Mouse (Mus musculus) MEL (cell line): ENCODE data around the gene Nemp1. TPM values are rescaled to one million over a fixed set of nuclear protein-coding genes. Genes with fewer than 3 reads are reported as not detected.

Source experiments
- DNase-seq: peaks from one replicate; pipeline ENCODE4 v3.0.0; 2011; ENCODE audit warnings: low read depth, low spot score
- H3K27ac ChIP-seq: 2 replicates; pipeline ENCODE4 v1.5.1; 2012; ENCODE audit warnings: low read depth, mild to moderate bottlenecking, control low read depth, low read length, moderate library complexity; ENCODE audit not compliant: control insufficient read depth
- H3K27me3 ChIP-seq, 2 experiments: fragments of 150-350 bp in 1 of 2; sonication (generic) in 1 of 2; 2 replicates each; pipeline ENCODE4 v1.6.1; 2012; ENCODE audit warnings: low read length in 2 of 2, mild to moderate bottlenecking in 2 of 2, improper control_type of control experiment in 1 of 2, moderate library complexity in 1 of 2; ENCODE audit not compliant: insufficient read depth in 2 of 2, control insufficient read depth in 1 of 2
- H3K36me3 ChIP-seq, 2 experiments: 2 replicates each; pipeline ENCODE4 v1.6.1; 2012 to 2014; ENCODE audit warnings: low read length in 2 of 2, improper control_type of control experiment in 1 of 2, inconsistent platforms in 1 of 2, mild to moderate bottlenecking in 1 of 2; ENCODE audit not compliant: insufficient read depth in 2 of 2, control insufficient read depth in 1 of 2
- H3K4me1 ChIP-seq, 2 experiments: fragments of 150-350 bp in 1 of 2; sonication (generic) in 1 of 2; 2 replicates each; pipeline ENCODE4 v1.6.1; 2012; ENCODE audit warnings: low read length in 2 of 2, improper control_type of control experiment in 1 of 2, mild to moderate bottlenecking in 1 of 2; ENCODE audit not compliant: insufficient read depth in 2 of 2, control insufficient read depth in 1 of 2
- H3K4me3 ChIP-seq, 2 experiments: fragments of 150-350 bp in 1 of 2; sonication (generic) in 1 of 2; 2 replicates each; pipeline ENCODE4 v1.5.1; 2012; ENCODE audit warnings: low read depth in 2 of 2, low read length in 2 of 2, mild to moderate bottlenecking in 2 of 2, moderate library complexity in 2 of 2, control low read depth in 1 of 2, improper control_type of control experiment in 1 of 2; ENCODE audit not compliant: control insufficient read depth in 1 of 2, insufficient read depth in 1 of 2
- H3K79me2 ChIP-seq: 2 replicates; pipeline ENCODE4 v1.6.1; 2012; ENCODE audit warnings: mild to moderate bottlenecking, low read length, moderate library complexity; ENCODE audit not compliant: control insufficient read depth, poor library complexity, insufficient read depth
- H3K9ac ChIP-seq: 2 replicates; pipeline ENCODE4 v1.6.1; 2012; ENCODE audit warnings: low read depth, mild to moderate bottlenecking, control low read depth, low read length, moderate library complexity; ENCODE audit not compliant: control insufficient read depth, poor library complexity, severe bottlenecking
- H3K9me3 ChIP-seq: fragments of 150-350 bp; sonication (generic); replicated peaks from 2 replicates; pipeline ENCODE4 v1.6.1; 2012; ENCODE audit warnings: mild to moderate bottlenecking, low read length, improper control_type of control experiment, moderate library complexity; ENCODE audit not compliant: insufficient read depth
- BHLHE40 ChIP-seq: IDR thresholded peaks from 2 replicates; pipeline ENCODE4 v1.6.1; 2012; ENCODE audit warnings: low read depth, mild to moderate bottlenecking, inconsistent platforms, low read length, improper control_type of control experiment, borderline replicate concordance
- CTCF ChIP-seq, 3 experiments: IDR thresholded peaks in 2 of 3; conservative IDR thresholded peaks in 1 of 3; 2 replicates each; pipeline ENCODE4 v1.5.1; 2011 to 2012; ENCODE audit warnings: low read length in 3 of 3, low read depth in 2 of 3, mild to moderate bottlenecking in 2 of 3, improper control_type of control experiment in 1 of 3, inconsistent platforms in 1 of 3, mixed read lengths in 1 of 3, moderate library complexity in 1 of 3; ENCODE audit not compliant: control insufficient read depth in 1 of 3, insufficient read depth in 1 of 3, poor library complexity in 1 of 3, severe bottlenecking in 1 of 3
- E2F4 ChIP-seq: IDR thresholded peaks from 2 replicates; pipeline ENCODE4 v1.6.1; 2011; ENCODE audit warnings: low read depth, low read length, improper control_type of control experiment, borderline replicate concordance
- EP300 ChIP-seq, 2 experiments: IDR thresholded peaks; 2 replicates each; pipeline ENCODE4 v1.6.1; 2011; ENCODE audit warnings: improper control_type of control experiment in 2 of 2, low read length in 2 of 2, low read depth in 1 of 2, mild to moderate bottlenecking in 1 of 2
- GABPA ChIP-seq: IDR thresholded peaks from 2 replicates; pipeline ENCODE4 v1.6.1; 2012; ENCODE audit warnings: low read depth, mild to moderate bottlenecking, inconsistent platforms, low read length, improper control_type of control experiment, moderate library complexity
- GATA1 ChIP-seq: IDR thresholded peaks from 2 replicates; pipeline ENCODE4 v1.6.1; 2011; ENCODE audit warnings: low read depth, low read length, improper control_type of control experiment
- JUND ChIP-seq: IDR thresholded peaks from 2 replicates; pipeline ENCODE4 v1.6.1; 2011; ENCODE audit warnings: low read depth, mild to moderate bottlenecking, improper control_type of control experiment, low read length
- KAT2A ChIP-seq: conservative IDR thresholded peaks from 2 replicates; pipeline ENCODE4 v1.6.1; 2012; ENCODE audit warnings: low read depth, low read length, improper control_type of control experiment, inconsistent platforms
- MAFK ChIP-seq: IDR thresholded peaks from 2 replicates; pipeline ENCODE4 v1.6.1; 2011; ENCODE audit warnings: low read depth, mild to moderate bottlenecking, low read length, improper control_type of control experiment, borderline replicate concordance
- MAX ChIP-seq: IDR thresholded peaks from 2 replicates; pipeline ENCODE4 v1.6.1; 2011; ENCODE audit warnings: low read length, improper control_type of control experiment
- MEF2A ChIP-seq: IDR thresholded peaks from 2 replicates; pipeline ENCODE4 v1.6.1; 2014; ENCODE audit warnings: low read depth, mild to moderate bottlenecking, inconsistent platforms, low read length, improper control_type of control experiment; ENCODE audit not compliant: poor library complexity, insufficient replicate concordance, severe bottlenecking; ENCODE audit errors: extremely low read depth
- MYB ChIP-seq: IDR thresholded peaks from 2 replicates; pipeline ENCODE4 v1.6.1; 2011; ENCODE audit warnings: mild to moderate bottlenecking, low read depth, low read length, improper control_type of control experiment
- MYC ChIP-seq: IDR thresholded peaks from 2 replicates; pipeline ENCODE4 v1.6.1; 2011; ENCODE audit warnings: low read depth, mild to moderate bottlenecking, low read length, improper control_type of control experiment, moderate library complexity
- NELFE ChIP-seq: IDR thresholded peaks from 2 replicates; pipeline ENCODE4 v1.6.1; 2011; ENCODE audit warnings: low read depth, low read length, improper control_type of control experiment
- POLR2A ChIP-seq, 2 experiments: IDR thresholded peaks; 2 replicates each; pipeline ENCODE4 v1.6.1; 2011 to 2012; ENCODE audit warnings: low read length in 2 of 2, mild to moderate bottlenecking in 2 of 2, control low read depth in 1 of 2, improper control_type of control experiment in 1 of 2, low read depth in 1 of 2, moderate library complexity in 1 of 2; ENCODE audit not compliant: control insufficient read depth in 1 of 2, insufficient read depth in 1 of 2, poor library complexity in 1 of 2
- RAD21 ChIP-seq: IDR thresholded peaks from 2 replicates; pipeline ENCODE4 v1.6.1; 2011; ENCODE audit warnings: mild to moderate bottlenecking, low read depth, low read length, improper control_type of control experiment
- RCOR1 ChIP-seq: IDR thresholded peaks from 2 replicates; pipeline ENCODE4 v1.6.1; 2012; ENCODE audit warnings: low read depth, mild to moderate bottlenecking, inconsistent platforms, low read length, improper control_type of control experiment
- TAL1 ChIP-seq: IDR thresholded peaks from 2 replicates; pipeline ENCODE4 v1.6.1; 2012; ENCODE audit warnings: mild to moderate bottlenecking, inconsistent platforms, low read length, moderate library complexity, mixed read lengths
- TBP ChIP-seq: IDR thresholded peaks from 2 replicates; pipeline ENCODE4 v1.8.0; 2011; ENCODE audit warnings: low read depth, low read length, improper control_type of control experiment
- TCF12 ChIP-seq: IDR thresholded peaks from 2 replicates; pipeline ENCODE4 v1.6.1; 2014; ENCODE audit warnings: low read depth, mild to moderate bottlenecking, inconsistent platforms, low read length, improper control_type of control experiment, moderate library complexity
- USF2 ChIP-seq, 2 experiments: IDR thresholded peaks; 2 replicates each; pipeline ENCODE4 v1.6.1; 2011 to 2012; ENCODE audit warnings: improper control_type of control experiment in 2 of 2, low read length in 2 of 2, borderline replicate concordance in 1 of 2, inconsistent platforms in 1 of 2, low read depth in 1 of 2, mild to moderate bottlenecking in 1 of 2; ENCODE audit not compliant: insufficient read depth in 1 of 2
- ZC3H11A ChIP-seq: IDR thresholded peaks from 2 replicates; pipeline ENCODE4 v1.6.1; 2012; ENCODE audit warnings: low read depth, mild to moderate bottlenecking, inconsistent platforms, low read length, improper control_type of control experiment
- ZMIZ1 ChIP-seq: IDR thresholded peaks from 2 replicates; pipeline ENCODE4 v1.6.1; 2012; ENCODE audit warnings: low read depth, mild to moderate bottlenecking, inconsistent platforms, low read length, improper control_type of control experiment, moderate library complexity
- ZNF384 ChIP-seq: IDR thresholded peaks from 2 replicates; pipeline ENCODE4 v1.6.1; 2012; ENCODE audit warnings: low read depth, mild to moderate bottlenecking, inconsistent platforms, low read length, improper control_type of control experiment
- polyA plus RNA-seq, 2 experiments: library from polyadenylated mRNA; stranded (reverse) in 1 of 2; unstranded in 1 of 2; fragments of >175 nt in 1 of 2; fragments of >200 nt in 1 of 2; gene quantifications; 2 replicates each; pipeline versions ENCODE4 v1.2.1 to v1.2.4; 2012; ENCODE audit warnings: low replicate concordance in 2 of 2, low read depth in 1 of 2; ENCODE audit not compliant: insufficient read length in 2 of 2, insufficient read depth in 1 of 2, missing spikeins in 1 of 2
- total RNA-seq: library from RNA; depleted of rRNA; stranded (reverse); fragments of 300-350 nt; gene quantifications from 2 replicates; pipeline ENCODE4 v1.2.3, GENCODE M21; 2012

Nemp1 gene
- total and polyA plus RNA-seq, 3 experiments, result 12.1 to 13.9 TPM; not detected in 1

- Histone ChIP-seq H3K36me3 (no peaks in the 10 kb centered on the region), H3K4me3 (no peak overlapping the region)
- TF ChIP-seq MAX (no peak), JUND (no peak), KAT2A (no peak), BHLHE40 (no peak), TBP (no peak), GATA1 (no peak), MYB (no peak), CTCF (IDR thresholded peaks at IDR 0.05 in 2 of 3, conservative IDR thresholded peaks at IDR 0.05 in 1 of 3; ENCODE audit: control insufficient read depth in 1 of 3, insufficient read depth in 1 of 3, low read depth in 2 of 3, low read length in 3 of 3, poor library complexity in 1 of 3, severe bottlenecking in 1 of 3) (no peak), ZC3H11A (no peak), EP300 (IDR thresholded peaks at IDR 0.05; ENCODE audit: low read depth in 1 of 2, low read length in 2 of 2) (no peak), MEF2A (no peak), NELFE (no peak), RAD21 (no peak)
- TF ChIP-seq, all 39 proteins: peak for 0
- peaks cover 0 to 7% of the 10 kb centered on the region in 2 experiments; a peak in 3 of 4 replicates for H3K4me1 ChIP-seq
- H3K9me3 ChIP-seq, result no peaks in the 10 kb centered on the region
- H3K9ac ChIP-seq, result no peak overlapping the region
- H3K27ac ChIP-seq, result no peak overlapping the region
- no peak for DNase-seq
- no peaks in the 10 kb centered on the region for H3K79me2 ChIP-seq
- no peaks in the 10 kb centered on the region for H3K27me3 ChIP-seq
Measured at GRCm38 (mm10) chr10:127704293-127704692, 37.6 kb downstream of the Nemp1 start.

GRCm38 (mm10) chr10:127704766-127705220 lies 38.1 kb downstream of the Nemp1 start, which contains the start of gene Myo1a:
Myo1a (plus strand) TSS chr10:127705170.
- no peaks in the 10 kb centered on the region for H3K9me3 ChIP-seq
- no peaks in the 10 kb centered on the region for H3K27me3 ChIP-seq
- no peak within 1 kb of the TSS for H3K27ac ChIP-seq
- DNase-seq, result no peak
- H3K4me1 ChIP-seq, result peaks cover 0 to 7% of the 10 kb centered on the region in 2 experiments; a peak in 3 of 4 replicates
- no peak within 1 kb of the TSS for H3K4me3 ChIP-seq
- no peaks in the 10 kb centered on the region for H3K79me2 ChIP-seq
- no peak for TF ChIP-seq TBP
- no peak for TF ChIP-seq TAL1
- TF ChIP-seq CTCF (IDR thresholded peaks at IDR 0.05 in 2 of 3, conservative IDR thresholded peaks at IDR 0.05 in 1 of 3; ENCODE audit: control insufficient read depth in 1 of 3, insufficient read depth in 1 of 3, low read depth in 2 of 3, low read length in 3 of 3, poor library complexity in 1 of 3, severe bottlenecking in 1 of 3), result peak; percentile 33 to 57 (median 49); a peak in 5 of 6 replicates
- TF ChIP-seq GABPA, result no peak
- H3K9ac ChIP-seq, result no peak within 1 kb of the TSS
- no peaks in the 10 kb centered on the region for H3K36me3 ChIP-seq

GRCm38 (mm10) chr10:127705783-127706182 lies 39.1 kb downstream of the Nemp1 start:
- H3K79me2 ChIP-seq, result no peaks in the 10 kb centered on the region
- no peaks in the 10 kb centered on the region for H3K9me3 ChIP-seq
- TF ChIP-seq TBP (no peak), RCOR1 (no peak), RAD21 (no peak), ZMIZ1 (no peak), TAL1 (peak; percentile 91), POLR2A (IDR thresholded peaks at IDR 0.05; ENCODE audit: control insufficient read depth in 1 of 2, insufficient read depth in 1 of 2, low read depth in 1 of 2, low read length in 2 of 2, poor library complexity in 1 of 2) (no peak), TCF12 (0 out of 2 replicates have a peak, but pooled peaks have one; percentile 24), ZNF384 (no peak), E2F4 (no peak), MAX (no peak), MAFK (no peak), EP300 (IDR thresholded peaks at IDR 0.05; ENCODE audit: low read depth in 1 of 2, low read length in 2 of 2) (peak in 1 of 2 experiments; percentile 61; a peak in 2 of 4 replicates), GATA1 (peak; percentile 53), USF2 (IDR thresholded peaks at IDR 0.05; ENCODE audit: borderline replicate concordance in 1 of 2, insufficient read depth in 1 of 2, low read depth in 1 of 2, low read length in 2 of 2) (no peak), MYC (no peak)

More at GRCm38 (mm10) chr10:127705783-127706182, 39.1 kb downstream of the Nemp1 start:
- Histone ChIP-seq H3K4me1 (peaks cover 0 to 7% of the 10 kb centered on the region in 2 experiments; a peak in 3 of 4 replicates), H3K4me3 (no peak overlapping the region), H3K27me3 (no peaks in the 10 kb centered on the region), H3K36me3 (no peaks in the 10 kb centered on the region), H3K9ac (no peak overlapping the region), H3K27ac (no peak overlapping the region)
- DNase-seq, result peak; percentile 32
